ENCODE assay signal across 24 mouse cellular contexts in genomic region chr9:42273682-42274296, GRCm38 (mm10). TPM values are rescaled to one million over a fixed set of nuclear protein-coding genes. Genes with fewer than 3 reads are reported as not detected.
DNase-seq lines count a peak whose midpoint lies in the region.
"Had no signal": no experiment of that assay in that cellular context is flagged by ENCODE, and none has a peak within 500 bp of the region (broad histone marks: within the 10 kb centered on the region; RNA-seq: fewer than 3 reads in every experiment).

No protein-coding gene starts in this region.

- H3K36me3 ChIP-seq in heart, embryonic 10.5 days = no peaks in the 10 kb centered on the region
- H3K36me3 ChIP-seq: embryonic facial prominence, embryonic 10.5 days; embryonic facial prominence, embryonic 13.5 days; forebrain, embryonic 10.5 days; hindbrain, embryonic 10.5 days; hindbrain, embryonic 13.5 days; intestine, embryonic 15.5 days had no signal

- H3K27ac ChIP-seq in heart, embryonic 10.5 days = no peak overlapping the region
- H3K27ac ChIP-seq: embryonic facial prominence, embryonic 10.5 days; embryonic facial prominence, embryonic 13.5 days; forebrain, embryonic 10.5 days; forebrain, embryonic 13.5 days; heart, adult 2 months; hindbrain, embryonic 10.5 days; hindbrain, embryonic 13.5 days; intestine, embryonic 15.5 days had no signal

- H3K27me3 ChIP-seq in heart, embryonic 10.5 days (ENCODE audit: insufficient read depth, poor library complexity, severe bottlenecking) = no peaks in the 10 kb centered on the region
- H3K27me3 ChIP-seq: embryonic facial prominence, embryonic 13.5 days; forebrain, embryonic 13.5 days; hindbrain, embryonic 13.5 days; intestine, embryonic 15.5 days had no signal

- H3K4me1 ChIP-seq in heart, embryonic 10.5 days = no peaks in the 10 kb centered on the region
- H3K4me1 ChIP-seq: embryonic facial prominence, embryonic 10.5 days; embryonic facial prominence, embryonic 13.5 days; forebrain, embryonic 10.5 days; forebrain, embryonic 13.5 days; hindbrain, embryonic 10.5 days; hindbrain, embryonic 13.5 days; intestine, embryonic 15.5 days had no signal

- peak; percentile 38 to 65 for DNase-seq in adrenal gland, adult (ENCODE audit: inconsistent age in 2 of 2, low spot score in 1 of 2)
- DNase-seq in adrenal gland, postnatal 10 days = no peak
- peak; percentile 24 for DNase-seq in heart, embryonic 10.5 days (ENCODE audit: low spot score)
- DNase-seq in heart, adult 18-20 months = no peak
- DNase-seq in 3134 (ENCODE audit: extremely low read depth, insufficient read length, low spot score) = peak; percentile 42
- DNase-seq in Muller cell, postnatal 12 days (ENCODE audit: inconsistent ontology term) = peak; percentile 20
- no peak for DNase-seq in kidney, postnatal 4 days
- DNase-seq in cerebellum, postnatal 4 days (ENCODE audit: low spot score in 2 of 2) = no peak
- DNase-seq: adrenal gland, adult 8-10 months; cerebellum, adult 11 months; cerebellum, adult 2 months; cerebellum, adult 9-11 months; cerebellum, postnatal 25 days; embryo, embryonic 11 days; gastrocnemius, postnatal 14 days; heart, adult 2 months; kidney, adult 11 months had no signal

- 86% methylated on average over 6 of the region's 6 CpGs for WGBS in heart, embryonic 10.5 days

- no peak overlapping the region for H3K4me3 ChIP-seq in heart, embryonic 10.5 days
- H3K4me3 ChIP-seq: embryonic facial prominence, embryonic 10.5 days; embryonic facial prominence, embryonic 13.5 days; forebrain, embryonic 10.5 days; forebrain, embryonic 13.5 days; heart, adult 2 months; hindbrain, embryonic 10.5 days; hindbrain, embryonic 13.5 days; intestine, embryonic 15.5 days had no signal

- H3K9me3 ChIP-seq in heart, embryonic 10.5 days = no peaks in the 10 kb centered on the region
- H3K9me3 ChIP-seq: embryonic facial prominence, embryonic 10.5 days; embryonic facial prominence, embryonic 13.5 days; forebrain, embryonic 10.5 days; forebrain, embryonic 13.5 days; hindbrain, embryonic 10.5 days; hindbrain, embryonic 13.5 days; intestine, embryonic 15.5 days had no signal

RNA-seq across cellular contexts. Expression of gene Sc5d, which starts 9.7 kb away (rescaled TPM):
- 10 to 100 TPM; 33.9 to 44.8 TPM for total RNA-seq in adrenal gland, postnatal 10 days (2021)
- 51.5 and 58.1 TPM in 2 replicates for polyA plus RNA-seq in heart, embryonic 10.5 days (2016; fragmentation: Nextera tagmentation; extraction: Ambion mirVana)
- 10 to 100 TPM; 14.8 to 19.5 TPM for total RNA-seq in heart, adult 18-20 months (2021)

Comparison
In these comparisons a context has a peak if more than half of its experiments do, and no peak if none do; other contexts are left out.
1. DNase-seq: peak in adrenal gland, adult (2 of 2), heart, embryonic 10.5 days (single experiment), 3134 (single experiment) and Muller cell, postnatal 12 days (single experiment); none in adrenal gland, postnatal 10 days (single experiment), heart, adult 18-20 months (0 of 2), kidney, postnatal 4 days (0 of 2) and cerebellum, postnatal 4 days (0 of 2).